Mouse (Mus musculus) NIH3T3 (cell line): ENCODE results near the gene Pdzd4.

Experiments
- DNase-seq: peaks from one replicate; pipeline ENCODE4 v3.0.0-alpha.2; 2012; ENCODE audit warnings: low read depth

Pdzd4 gene

GRCm38 (mm10) chrX:73785666-73786065 is 39.1 kb downstream of the Pdzd4 start:
- DNase-seq = no peak

GRCm38 (mm10) chrX:73782227-73782626 is 42.5 kb downstream of the Pdzd4 start:
- DNase-seq = no peak

GRCm38 (mm10) chrX:73774802-73775483 is 49.8 kb downstream of the Pdzd4 start:
- DNase-seq = no peak

GRCm38 (mm10) chrX:73774168-73774760 is 50.5 kb downstream of the Pdzd4 start, which contains the start of gene Srpk3:
Srpk3 (plus strand) TSS chrX:73774405.
- no peak for DNase-seq

- DNase-seq = no peak
Measured at GRCm38 (mm10) chrX:73767267-73767666, 57.5 kb downstream of the Pdzd4 start.

GRCm38 (mm10) chrX:73765311-73765710 is 59.5 kb downstream of the Pdzd4 start:
- DNase-seq = no peak

- DNase-seq = no peak
Measured at GRCm38 (mm10) chrX:73758611-73759290, 66.0 kb downstream of the Pdzd4 start.

- no peak for DNase-seq
Measured at GRCm38 (mm10) chrX:73756334-73757140, 68.2 kb downstream of the Pdzd4 start, which contains the start of gene Plxnb3. Plxnb3 (plus strand) TSS chrX:73757090.

GRCm38 (mm10) chrX:73748977-73749376 is 75.8 kb downstream of the Pdzd4 start:
- no peak for DNase-seq

- no peak for DNase-seq
Measured at GRCm38 (mm10) chrX:73744774-73745481, 79.8 kb downstream of the Pdzd4 start.
